Mouse (Mus musculus) neutrophil, adult 5-6 weeks (primary cell): ENCODE data around the gene Gm40460. TPM values are rescaled to one million over a fixed set of nuclear protein-coding genes. Genes with fewer than 3 reads are reported as not detected.

ENCODE experiments used
- ATAC-seq: fragments of 151-379, 151-347 bp; 2 replicates; pipeline ENCODE4 v1.8.0; 2017; ENCODE audit warnings: mild to moderate bottlenecking, moderate TSS enrichment; ENCODE audit not compliant: insufficient number of reproducible peaks, poor library complexity, low FRiP score, severe bottlenecking; ENCODE audit errors: extremely low read depth
- total RNA-seq: library from RNA; stranded (forward); fragments of 200-1000 nt; gene quantifications from 2 replicates; pipeline ENCODE4 v1.2.3, GENCODE M21; 2017

Gm40460 gene
- total RNA-seq, 1 experiment from 2014 or later, result not detected

GRCm38 (mm10) chr7:142198748-142199147, 42.1 kb downstream of the Gm40460 start:
- no peak for ATAC-seq

Other genes starting within 250 kb of the Gm40460 start
- gene Mob2, start 180.0 kb downstream of the Gm40460 start, total RNA-seq, result 39.6 and 41.1 TPM in 2 replicates
- gene Dusp8, start 145.2 kb downstream of the Gm40460 start, total RNA-seq, result not detected in 2 replicates
- not detected in 2 replicates for gene Gm45618, start 120.3 kb downstream of the Gm40460 start, total RNA-seq
- gene Gm39115, start 105.0 kb downstream of the Gm40460 start, total RNA-seq, result not detected in 2 replicates
- gene Gm45337, start 96.5 kb downstream of the Gm40460 start, total RNA-seq, result not detected in 2 replicates
- gene Gm29735, start 84.0 kb downstream of the Gm40460 start, total RNA-seq, result not detected in 2 replicates
- gene Gm4553, start 75.3 kb downstream of the Gm40460 start, total RNA-seq, result not detected in 2 replicates
- not detected in 2 replicates for gene Krtap5-2, start 65.1 kb downstream of the Gm40460 start, total RNA-seq
- not detected in 2 replicates for gene Gm10153, start 50.7 kb downstream of the Gm40460 start, total RNA-seq
- gene Krtap5-3, start 39.7 kb downstream of the Gm40460 start, total RNA-seq, result not detected in 2 replicates
- gene Gm7579, start 29.2 kb downstream of the Gm40460 start, total RNA-seq, result not detected in 2 replicates
- not detected in 2 replicates for gene Krtap5-5, start 11.1 kb downstream of the Gm40460 start, total RNA-seq
- gene Gm2431, start 17.3 kb upstream of the Gm40460 start, total RNA-seq, result not detected in 2 replicates
- gene Gm4559, start 33.3 kb upstream of the Gm40460 start, total RNA-seq, result not detected in 2 replicates
- gene Krtap5-1, start 56.0 kb upstream of the Gm40460 start, total RNA-seq, result not detected in 2 replicates
- gene Krtap5-4, start 62.5 kb upstream of the Gm40460 start, total RNA-seq, result not detected in 2 replicates
- gene Ifitm10, start 132.7 kb upstream of the Gm40460 start, total RNA-seq, result 0.81 and 0.86 TPM in 2 replicates
- gene Gm49369, start 141.6 kb upstream of the Gm40460 start, total RNA-seq, result 494 and 495 TPM in 2 replicates
- 408 and 447 TPM in 2 replicates for gene Ctsd, start 147.0 kb upstream of the Gm40460 start, total RNA-seq
- gene Syt8, start 193.8 kb upstream of the Gm40460 start, total RNA-seq, result 1.4 and 3.2 TPM in 2 replicates
- gene Tnni2, start 200.7 kb upstream of the Gm40460 start, total RNA-seq, result 18.2 and 31.9 TPM in 2 replicates
- gene Lsp1, start 219.7 kb upstream of the Gm40460 start, total RNA-seq, result 1,761 and 1,798 TPM in 2 replicates